15 mouse cellular contexts compared by ENCODE assay signal in the genomic region with DNA sequence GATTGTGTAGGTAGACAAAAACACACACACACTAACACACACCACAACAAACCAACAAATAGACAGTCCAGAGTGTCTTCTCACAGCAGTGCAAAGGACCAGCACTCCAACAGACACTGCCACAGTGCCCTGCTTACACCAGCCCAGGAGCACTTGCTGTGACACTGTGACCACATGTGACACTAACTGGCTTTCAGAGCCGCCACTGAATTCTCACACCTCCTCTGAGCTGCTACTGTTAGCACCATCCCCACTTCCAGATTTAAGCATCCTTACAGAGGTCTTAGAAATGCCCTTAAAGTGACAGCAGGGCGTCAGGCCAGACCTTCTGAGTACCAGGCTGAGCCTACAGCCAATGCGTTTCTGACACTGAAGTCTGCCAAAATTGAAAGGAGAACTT. TPM values are rescaled to one million over a fixed set of nuclear protein-coding genes. Genes with fewer than 3 reads are reported as not detected.
DNase-seq lines count a peak whose midpoint lies in the region; ATAC-seq and TF ChIP-seq lines count a peak whose summit lies in the region.
"Had no signal": no experiment of that assay in that cellular context is flagged by ENCODE, and none has a peak within 500 bp of the region (broad histone marks: within the 10 kb centered on the region; RNA-seq: fewer than 3 reads in every experiment).

No protein-coding gene starts in this region.

- TF ChIP-seq POLR2A in kidney, adult 2 months (IDR thresholded peaks at IDR 0.05; ENCODE audit: low read depth, low read length) = no peak

- intact Hi-C loops in gastrocnemius, adult 2 months (cut with DNase I) = no loop called here
- intact Hi-C loops in left cerebral cortex, postnatal 10 days (cut with DNase I) = no loop called here

- 0 out of 2 replicates have a peak, but pooled peaks have one; percentile 37 for ATAC-seq in midbrain, embryonic 13.5 days

- H3K9me3 ChIP-seq in midbrain, embryonic 13.5 days = no peaks in the 10 kb centered on the region
- H3K9me3 ChIP-seq in midbrain, embryonic 10.5 days (replicated peaks) = no peaks in the 10 kb centered on the region
- H3K9me3 ChIP-seq: embryonic facial prominence, embryonic 12.5 days; hindbrain, embryonic 10.5 days; limb, embryonic 13.5 days had no signal

- no peaks in the 10 kb centered on the region for H3K27me3 ChIP-seq in kidney, adult 2 months (replicated peaks; ENCODE audit: control insufficient read depth, insufficient read depth, low read length)
- H3K27me3 ChIP-seq in midbrain, embryonic 13.5 days = no peaks in the 10 kb centered on the region
- H3K27me3 ChIP-seq in midbrain, embryonic 10.5 days (ENCODE audit: low read depth, poor library complexity, severe bottlenecking) = no peaks in the 10 kb centered on the region
- H3K27me3 ChIP-seq: embryonic facial prominence, embryonic 12.5 days; limb, embryonic 13.5 days had no signal

- H3K4me2 ChIP-seq in midbrain, embryonic 13.5 days (replicated peaks) = no peak overlapping the region
- H3K4me2 ChIP-seq: embryonic facial prominence, embryonic 12.5 days; limb, embryonic 13.5 days had no signal

- H3K36me3 ChIP-seq in kidney, adult 2 months (ENCODE audit: control insufficient read depth, insufficient read depth, low read length) = no peaks in the 10 kb centered on the region
- no peaks in the 10 kb centered on the region for H3K36me3 ChIP-seq in midbrain, embryonic 13.5 days
- no peaks in the 10 kb centered on the region for H3K36me3 ChIP-seq in midbrain, embryonic 10.5 days
- H3K36me3 ChIP-seq: embryonic facial prominence, embryonic 12.5 days; hindbrain, embryonic 10.5 days; limb, embryonic 13.5 days had no signal

- H3K4me1 ChIP-seq in kidney, adult 2 months (ENCODE audit: control insufficient read depth, insufficient read depth, low read length) = peaks cover 16% of the 10 kb centered on the region; the same call in 1 of the 2 replicates
- H3K4me1 ChIP-seq in midbrain, embryonic 13.5 days (replicated peaks) = peaks cover 11% of the 10 kb centered on the region
- peaks cover 14% of the 10 kb centered on the region for H3K4me1 ChIP-seq in midbrain, embryonic 10.5 days
- H3K4me1 ChIP-seq: embryonic facial prominence, embryonic 12.5 days; hindbrain, embryonic 10.5 days had no signal

- H3K4me3 ChIP-seq in gastrocnemius, adult 2 months = no peak overlapping the region
- H3K4me3 ChIP-seq in kidney, adult 2 months (ENCODE audit: insufficient read depth, low read depth, low read length) = no peak overlapping the region
- no peak overlapping the region for H3K4me3 ChIP-seq in midbrain, embryonic 13.5 days (replicated peaks)
- no peak overlapping the region for H3K4me3 ChIP-seq in midbrain, embryonic 10.5 days
- H3K4me3 ChIP-seq: embryonic facial prominence, embryonic 12.5 days; hindbrain, embryonic 10.5 days; limb, embryonic 13.5 days; myocyte had no signal

- H3K27ac ChIP-seq in gastrocnemius, adult 2 months = no peak overlapping the region
- peak overlapping the region; percentile 47; the same call in 1 of the 2 replicates for H3K27ac ChIP-seq in kidney, adult 2 months (ENCODE audit: insufficient read depth, low read depth, low read length)
- H3K27ac ChIP-seq in midbrain, embryonic 13.5 days = no peak overlapping the region
- no peak overlapping the region for H3K27ac ChIP-seq in midbrain, embryonic 10.5 days (replicated peaks)
- H3K27ac ChIP-seq: embryonic facial prominence, embryonic 12.5 days; hindbrain, embryonic 10.5 days; limb, embryonic 13.5 days had no signal

- 56% methylated on average over 3 of the region's 3 CpGs for WGBS in kidney, adult 2 months
- WGBS in midbrain, embryonic 13.5 days = 46% methylated on average over 3 of the region's 3 CpGs
- WGBS in midbrain, embryonic 10.5 days = 40% methylated on average over 3 of the region's 3 CpGs

- H3K9ac ChIP-seq in midbrain, embryonic 13.5 days (replicated peaks) = no peak overlapping the region
- H3K9ac ChIP-seq: embryonic facial prominence, embryonic 12.5 days; limb, embryonic 13.5 days had no signal

- TF ChIP-seq CTCF in gastrocnemius, adult 2 months (IDR thresholded peaks at IDR 0.05) = no peak
- TF ChIP-seq CTCF in kidney, adult 2 months (conservative IDR thresholded peaks at IDR 0.05; ENCODE audit: insufficient read depth, insufficient read length, low read depth, low read length) = no peak

- DNase-seq in gastrocnemius, adult 2 months = peak; percentile 21
- DNase-seq in gastrocnemius, adult 18-20 months (ENCODE audit: low spot score) = no peak
- DNase-seq in kidney, adult 2 months = no peak
- DNase-seq in kidney, adult 8-10 months = no peak
- DNase-seq in midbrain, embryonic 10.5 days (ENCODE audit: low spot score) = no peak
- DNase-seq in left cerebral cortex, postnatal 10 days (ENCODE audit: extremely low spot score in 1 of 2, low spot score in 2 of 2) = no peak
- DNase-seq: adrenal gland, postnatal 10 days; kidney, adult 9 months; right cerebral cortex, postnatal 4 days; thymus, adult 18-20 months had no signal

RNA-seq across cellular contexts. Expression of a gene that starts 48.7 kb away (rescaled TPM):
- 10 to 100 TPM; 10.3 to 16.8 TPM for total RNA-seq in gastrocnemius, adult 2 months (2021)
- total RNA-seq in gastrocnemius, adult 18-20 months (2021) = 10 to 100 TPM; 12.0 to 14.1 TPM
- polyA plus RNA-seq in kidney, adult 2 months (2012; rRNA removed) = 10.4 and 11.0 TPM in 2 replicates
- 58.9 and 66.1 TPM in 2 replicates for polyA plus RNA-seq in midbrain, embryonic 13.5 days (2015; fragmentation: Nextera tagmentation; extraction: Ambion mirVana)
- 15.8 and 26.7 TPM in 2 replicates for polyA plus RNA-seq in midbrain, embryonic 10.5 days (2016; fragmentation: Nextera tagmentation; extraction: Ambion mirVana)
- total RNA-seq in left cerebral cortex, postnatal 10 days (2021) = 10 to 100 TPM; 40.2 to 41.2 TPM
